Mouse (Mus musculus) embryo, embryonic 11 days (tissue): ENCODE measurements around the gene Tmem132d.

ENCODE experiments used
- DNase-seq: peaks from one replicate; pipeline ENCODE4 v3.0.0-alpha.2; 2015

The Tmem132d gene

GRCm38 (mm10) chr5:128404223-128404622 is 28.7 kb downstream of the Tmem132d start:
- DNase-seq, result no peak

GRCm38 (mm10) chr5:128392372-128392771 is 40.5 kb downstream of the Tmem132d start:
- no peak for DNase-seq

GRCm38 (mm10) chr5:128389665-128390064 is 43.2 kb downstream of the Tmem132d start:
- DNase-seq, result no peak

- DNase-seq, result peak; percentile 69
Observed at GRCm38 (mm10) chr5:128388358-128389141, 44.3 kb downstream of the Tmem132d start.

GRCm38 (mm10) chr5:128369814-128370213 is 63.1 kb downstream of the Tmem132d start:
- DNase-seq, result no peak

GRCm38 (mm10) chr5:128369111-128369510 is 63.8 kb downstream of the Tmem132d start:
- DNase-seq, result no peak

GRCm38 (mm10) chr5:128365261-128365985 is 67.5 kb downstream of the Tmem132d start:
- no peak for DNase-seq

GRCm38 (mm10) chr5:128360946-128361675 is 71.8 kb downstream of the Tmem132d start:
- DNase-seq, result no peak

- DNase-seq, result peak; percentile 88
Observed at GRCm38 (mm10) chr5:128348835-128349234, 84.0 kb downstream of the Tmem132d start.

- DNase-seq, result no peak
Observed at GRCm38 (mm10) chr5:128336841-128337240, 96.0 kb downstream of the Tmem132d start.

GRCm38 (mm10) chr5:128332766-128333165 is 100.1 kb downstream of the Tmem132d start:
- no peak for DNase-seq

GRCm38 (mm10) chr5:128330351-128330750 is 102.5 kb downstream of the Tmem132d start:
- no peak for DNase-seq

GRCm38 (mm10) chr5:128302387-128302786 is 130.5 kb downstream of the Tmem132d start:
- no peak for DNase-seq

GRCm38 (mm10) chr5:128291191-128291590 is 141.7 kb downstream of the Tmem132d start:
- no peak for DNase-seq

- DNase-seq, result peak; percentile 63
Observed at GRCm38 (mm10) chr5:128273255-128273654, 159.6 kb downstream of the Tmem132d start.

- no peak for DNase-seq
Observed at GRCm38 (mm10) chr5:128267366-128267765, 165.5 kb downstream of the Tmem132d start.

- peak; percentile 69 for DNase-seq
Observed at GRCm38 (mm10) chr5:128244219-128244618, 188.7 kb downstream of the Tmem132d start.

GRCm38 (mm10) chr5:128236638-128237335 is 196.1 kb downstream of the Tmem132d start:
- DNase-seq, result peak; percentile 65

GRCm38 (mm10) chr5:128235611-128236010 is 197.3 kb downstream of the Tmem132d start:
- DNase-seq, result no peak

- DNase-seq, result no peak
Observed at GRCm38 (mm10) chr5:128233101-128233500, 199.8 kb downstream of the Tmem132d start.

GRCm38 (mm10) chr5:128218281-128218680 is 214.6 kb downstream of the Tmem132d start:
- no peak for DNase-seq

- no peak for DNase-seq
Observed at GRCm38 (mm10) chr5:128211125-128211524, 221.8 kb downstream of the Tmem132d start.

GRCm38 (mm10) chr5:128205716-128206115 is 227.2 kb downstream of the Tmem132d start:
- DNase-seq, result peak; percentile 49
